Mouse (Mus musculus): ENCODE data around the gene Kif21a. TPM values are rescaled to one million over a fixed set of nuclear protein-coding genes. Genes with fewer than 3 reads are reported as not detected.

Gene Kif21a
- polyA plus RNA-seq, 1 experiment = 80.0 TPM

DNA sequence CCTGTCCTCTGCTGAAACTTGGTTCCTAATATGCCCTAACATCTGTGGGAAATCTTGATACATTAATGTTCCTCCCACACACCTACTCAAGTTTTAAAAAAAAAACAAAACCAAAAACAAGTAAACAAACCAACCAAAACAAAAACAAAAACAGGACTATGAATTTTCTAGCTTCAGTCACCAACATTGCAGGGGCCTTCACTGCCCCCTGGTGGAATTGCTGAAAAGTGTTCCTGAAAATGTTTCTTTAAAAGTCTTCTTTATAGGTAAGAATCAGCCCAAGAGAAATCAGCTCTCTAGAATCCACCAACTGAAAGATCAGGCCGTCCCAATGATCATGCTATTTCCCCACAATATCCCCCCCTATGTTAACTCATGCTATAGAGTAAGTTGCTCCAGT lies 120.7 kb downstream of the Kif21a start:
- TF ChIP-seq POLR2A (IDR thresholded peaks at IDR 0.05; ENCODE audit: borderline replicate concordance, extremely low read depth, insufficient read depth, insufficient read length, poor library complexity, severe bottlenecking) (no peak), CTCF (IDR thresholded peaks at IDR 0.05; ENCODE audit: borderline replicate concordance, extremely low read depth, insufficient read depth, insufficient read length) (peak; percentile 78)
- peak; percentile 71 for DNase-seq (ENCODE audit: low read depth)

DNA sequence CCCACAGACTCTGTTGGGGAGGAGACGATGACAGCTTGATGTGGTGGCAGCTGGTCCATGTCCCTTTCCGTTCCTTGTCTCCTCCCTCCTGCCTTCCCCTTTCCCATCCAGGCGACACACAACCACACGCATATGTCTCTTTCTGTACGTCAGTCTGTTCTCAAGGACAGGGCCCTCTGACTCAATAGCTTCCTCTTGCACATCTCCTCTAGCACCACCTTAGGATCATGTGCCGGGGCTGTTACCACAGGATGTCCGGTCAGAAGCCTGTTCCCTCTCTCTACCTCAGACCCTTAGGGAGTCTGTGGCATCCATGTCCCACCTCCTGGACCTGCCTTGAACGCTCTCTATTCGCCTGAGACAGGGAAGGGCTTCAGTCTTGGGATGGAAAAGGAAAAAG lies 153.3 kb downstream of the Kif21a start:
- no peak for TF ChIP-seq CTCF (IDR thresholded peaks at IDR 0.05; ENCODE audit: borderline replicate concordance, extremely low read depth, insufficient read depth, insufficient read length)
- no peak for TF ChIP-seq POLR2A (IDR thresholded peaks at IDR 0.05; ENCODE audit: borderline replicate concordance, extremely low read depth, insufficient read depth, insufficient read length, poor library complexity, severe bottlenecking)
- DNase-seq (ENCODE audit: low read depth) = no peak

DNA sequence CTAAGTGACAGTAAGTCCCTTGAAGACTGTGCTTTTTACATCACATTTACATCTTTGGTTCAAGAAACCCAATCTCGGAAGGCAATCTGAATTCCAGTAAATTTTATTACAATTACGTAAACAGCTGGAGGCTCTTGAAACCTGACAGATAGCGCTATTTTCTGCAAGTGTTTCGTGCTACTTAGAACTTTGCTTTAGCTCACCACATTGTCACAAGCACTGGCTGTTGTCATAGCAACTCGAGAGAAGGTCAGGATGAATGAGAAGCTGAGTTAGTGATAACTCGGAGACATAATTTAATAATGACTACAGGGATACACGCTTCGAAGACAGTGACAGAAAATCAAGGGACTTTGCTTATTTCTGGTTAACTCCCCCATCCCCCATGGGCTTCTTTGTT lies 162.3 kb downstream of the Kif21a start:
- peak; percentile 80 for DNase-seq (ENCODE audit: low read depth)
- no peak for TF ChIP-seq CTCF (IDR thresholded peaks at IDR 0.05; ENCODE audit: borderline replicate concordance, extremely low read depth, insufficient read depth, insufficient read length)
- TF ChIP-seq POLR2A (IDR thresholded peaks at IDR 0.05; ENCODE audit: borderline replicate concordance, extremely low read depth, insufficient read depth, insufficient read length, poor library complexity, severe bottlenecking) = no peak

Other genes starting within 250 kb of the Kif21a start
- 5.7 and 7.2 TPM in 2 replicates for gene Abcd2, start 141.9 kb upstream of the Kif21a start, polyA plus RNA-seq (2012; rRNA removed)
- not detected in 2 replicates for gene CN725425, start 149.5 kb upstream of the Kif21a start, polyA plus RNA-seq (2012; rRNA removed)

All from brain, embryonic 14.5 days (tissue).